ENCODE assay signal across 10 mouse cellular contexts in the genomic region with DNA sequence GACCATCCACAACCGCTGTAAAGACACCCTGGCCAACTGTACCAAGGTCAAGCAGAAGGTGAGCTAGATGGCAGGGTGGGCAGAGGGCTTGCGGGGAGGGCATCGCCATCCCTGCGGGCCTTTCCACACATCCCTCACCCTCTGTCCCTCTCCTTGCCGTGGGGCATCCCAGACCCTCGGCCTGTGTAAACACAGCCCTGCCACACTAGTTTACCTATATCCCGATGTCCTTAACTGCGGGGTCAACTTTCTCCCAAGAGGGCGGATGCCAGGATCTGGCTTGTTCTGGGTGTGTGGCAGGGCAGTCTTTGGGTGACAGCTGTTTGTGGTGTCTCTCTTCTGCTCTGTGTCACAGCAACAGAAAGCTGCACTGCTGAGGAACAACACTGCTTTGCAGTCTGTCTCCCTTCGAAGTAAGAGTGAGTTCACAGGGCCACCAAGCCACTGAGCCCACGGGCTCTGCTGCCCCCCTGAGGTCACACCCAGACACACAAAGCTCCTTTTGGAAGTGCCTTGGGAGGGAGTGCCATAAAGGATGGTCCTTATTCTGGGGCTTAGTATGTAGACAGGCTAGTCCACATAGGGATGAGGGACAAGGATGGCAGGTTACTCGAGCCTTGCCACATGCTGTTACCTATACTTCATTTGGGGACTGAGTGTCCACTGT. TPM values are rescaled to one million over a fixed set of nuclear protein-coding genes. Genes with fewer than 3 reads are reported as not detected.
DNase-seq lines count a peak whose midpoint lies in the region; ATAC-seq and TF ChIP-seq lines count a peak whose summit lies in the region.
"Had no signal": no experiment of that assay in that cellular context is flagged by ENCODE, and none has a peak within 500 bp of the region (broad histone marks: within the 10 kb centered on the region; RNA-seq: fewer than 3 reads in every experiment).

No protein-coding gene starts in this region.

- peak; percentile 75 for TF ChIP-seq CTCF in layer of hippocampus, adult 2 months (conservative IDR thresholded peaks at IDR 0.05)
- TF ChIP-seq CTCF in brain, embryonic 14.5 days (IDR thresholded peaks at IDR 0.05; ENCODE audit: borderline replicate concordance, extremely low read depth, insufficient read depth, insufficient read length), result peak; percentile 57

- no peaks in the 10 kb centered on the region for H3K9me3 ChIP-seq in midbrain, embryonic 14.5 days (ENCODE audit: control insufficient read depth, low read length)
- H3K9me3 ChIP-seq in intestine, embryonic 16.5 days (ENCODE audit: control insufficient read depth, low read length), result no peaks in the 10 kb centered on the region

- TF ChIP-seq POLR2A in brain, embryonic 14.5 days (IDR thresholded peaks at IDR 0.05; ENCODE audit: borderline replicate concordance, extremely low read depth, insufficient read depth, insufficient read length, poor library complexity, severe bottlenecking), result no peak

- no peaks in the 10 kb centered on the region for H3K27me3 ChIP-seq in midbrain, embryonic 14.5 days (ENCODE audit: control insufficient read depth, insufficient read depth, low read length)
- no peaks in the 10 kb centered on the region for H3K27me3 ChIP-seq in intestine, embryonic 16.5 days (replicated peaks; ENCODE audit: control insufficient read depth, insufficient read depth, low read length)

- no peak for ATAC-seq in midbrain, embryonic 14.5 days (ENCODE audit: low FRiP score, low TSS enrichment)
- no peak; the same call in 1 of the 2 replicates for ATAC-seq in intestine, embryonic 16.5 days

- DNase-seq in cerebellum, adult 18-20 months, result peak; percentile 40 to 56
- no peak for DNase-seq in cerebellum, adult 11-12 months
- DNase-seq in layer of hippocampus, adult 2 months (ENCODE audit: low spot score in 2 of 2), result no peak
- DNase-seq in layer of hippocampus, postnatal 10 days (ENCODE audit: low spot score in 2 of 2), result no peak
- DNase-seq in brain, embryonic 14.5 days (ENCODE audit: low read depth), result no peak
- peak; percentile 56 for DNase-seq in midbrain, embryonic 14.5 days
- no peak for DNase-seq in gastrocnemius, adult 8-10 months (ENCODE audit: low spot score in 2 of 2)

- peaks cover 82% of the 10 kb centered on the region for H3K36me3 ChIP-seq in midbrain, embryonic 14.5 days (ENCODE audit: control insufficient read depth, insufficient read depth, low read length)
- H3K36me3 ChIP-seq in intestine, embryonic 16.5 days (ENCODE audit: control insufficient read depth, insufficient read depth, low read length), result peaks cover 39% of the 10 kb centered on the region

- H3K27ac ChIP-seq in layer of hippocampus, adult 2 months, result peak overlapping the region; percentile 98
- H3K27ac ChIP-seq in midbrain, embryonic 14.5 days (replicated peaks; ENCODE audit: low read depth, low read length), result no peak overlapping the region
- no peak overlapping the region for H3K27ac ChIP-seq in intestine, embryonic 16.5 days (ENCODE audit: low read length)

- H3K4me3 ChIP-seq in layer of hippocampus, adult 2 months, result peak overlapping the region; percentile 73
- H3K4me3 ChIP-seq in midbrain, embryonic 14.5 days (replicated peaks; ENCODE audit: low read depth, low read length), result no peak overlapping the region
- H3K4me3 ChIP-seq in intestine, embryonic 16.5 days (ENCODE audit: low read length), result no peak overlapping the region

- 85% methylated on average over 12 of the region's 12 CpGs for WGBS in midbrain, embryonic 14.5 days
- WGBS in intestine, embryonic 16.5 days, result 63% methylated on average over 12 of the region's 12 CpGs

- no peak overlapping the region for H3K4me2 ChIP-seq in midbrain, embryonic 14.5 days (ENCODE audit: low read length)
- no peak overlapping the region for H3K4me2 ChIP-seq in intestine, embryonic 16.5 days (ENCODE audit: low read depth, low read length)

- H3K9ac ChIP-seq in midbrain, embryonic 14.5 days (replicated peaks; ENCODE audit: low read length), result no peak overlapping the region
- no peak overlapping the region for H3K9ac ChIP-seq in intestine, embryonic 16.5 days (ENCODE audit: low read depth, low read length)

- peaks cover under 1% of the 10 kb centered on the region; the same call in 1 of the 2 replicates for H3K4me1 ChIP-seq in midbrain, embryonic 14.5 days (ENCODE audit: control insufficient read depth, insufficient read depth, low read length)
- peaks cover 4% of the 10 kb centered on the region for H3K4me1 ChIP-seq in intestine, embryonic 16.5 days (ENCODE audit: control insufficient read depth, insufficient read depth, low read length)

RNA-seq across cellular contexts. Expression of gene Rxfp4, which starts 20.9 kb away (rescaled TPM):
- total RNA-seq in layer of hippocampus, adult 2 months (2021), result not detected
- not detected for total RNA-seq in layer of hippocampus, postnatal 10 days (2021)
- not detected in 2 replicates for polyA plus RNA-seq in brain, embryonic 14.5 days (2012; rRNA removed)
- not detected in 2 replicates for polyA plus RNA-seq in midbrain, embryonic 14.5 days (2014; fragmentation: Nextera tagmentation; extraction: Ambion mirVana)
- not detected in 2 replicates for polyA plus RNA-seq in intestine, embryonic 16.5 days (2015; fragmentation: Nextera tagmentation; extraction: Ambion mirVana)
- total RNA-seq in gastrocnemius, adult 8-10 months (2022), result not detected
- polyA plus RNA-seq: heart, embryonic 14.5 days; stomach, embryonic 14.5 days had no signal

RNA-seq across cellular contexts. Expression of gene Arhgef2, which starts 26.3 kb away (rescaled TPM):
- total RNA-seq in layer of hippocampus, adult 2 months (2021), result 100 to 1,000 TPM; 268 to 283 TPM
- 100 to 1,000 TPM; 212 to 255 TPM for total RNA-seq in layer of hippocampus, postnatal 10 days (2021)
- polyA plus RNA-seq in brain, embryonic 14.5 days (2012; rRNA removed), result 106 and 137 TPM in 2 replicates
- 122 and 134 TPM in 2 replicates for polyA plus RNA-seq in midbrain, embryonic 14.5 days (2014; fragmentation: Nextera tagmentation; extraction: Ambion mirVana)
- polyA plus RNA-seq in intestine, embryonic 16.5 days (2015; fragmentation: Nextera tagmentation; extraction: Ambion mirVana), result 41.5 and 43.7 TPM in 2 replicates
- total RNA-seq in gastrocnemius, adult 8-10 months (2022), result 10 to 100 TPM; 13.5 to 19.0 (median 16.6) TPM

RNA-seq across cellular contexts. Expression of gene Khdc4, which starts 53.5 kb away (rescaled TPM):
- total RNA-seq in layer of hippocampus, adult 2 months (2021), result 10 to 100 TPM; 55.1 to 55.5 TPM
- total RNA-seq in layer of hippocampus, postnatal 10 days (2021), result 10 to 100 TPM; 54.2 to 56.1 TPM
- polyA plus RNA-seq in brain, embryonic 14.5 days (2012; rRNA removed), result 115 and 169 TPM in 2 replicates
- polyA plus RNA-seq in midbrain, embryonic 14.5 days (2014; fragmentation: Nextera tagmentation; extraction: Ambion mirVana), result 68.2 and 91.0 TPM in 2 replicates
- polyA plus RNA-seq in intestine, embryonic 16.5 days (2015; fragmentation: Nextera tagmentation; extraction: Ambion mirVana), result 61.1 and 61.5 TPM in 2 replicates
- total RNA-seq in gastrocnemius, adult 8-10 months (2022), result 10 to 100 TPM; 15.5 to 19.1 (median 17.7) TPM

RNA-seq across cellular contexts. Expression of gene Ssr2, which starts 56.4 kb away (rescaled TPM):
- 10 to 100 TPM; 86.8 to 91.6 TPM for total RNA-seq in layer of hippocampus, adult 2 months (2021)
- total RNA-seq in layer of hippocampus, postnatal 10 days (2021), result 100 to 1,000 TPM; 123 to 129 TPM
- 170 and 185 TPM in 2 replicates for polyA plus RNA-seq in brain, embryonic 14.5 days (2012; rRNA removed)
- polyA plus RNA-seq in midbrain, embryonic 14.5 days (2014; fragmentation: Nextera tagmentation; extraction: Ambion mirVana), result 110 and 114 TPM in 2 replicates
- 371 and 377 TPM in 2 replicates for polyA plus RNA-seq in intestine, embryonic 16.5 days (2015; fragmentation: Nextera tagmentation; extraction: Ambion mirVana)
- 10 to 100 TPM; 41.5 to 44.9 (median 43.1) TPM for total RNA-seq in gastrocnemius, adult 8-10 months (2022)

Comparison
In these comparisons a context has a peak if more than half of its experiments do, and no peak if none do; other contexts are left out.
1. DNase-seq: peak in cerebellum, adult 18-20 months (2 of 2) and midbrain, embryonic 14.5 days (single experiment); none in cerebellum, adult 11-12 months (single experiment), layer of hippocampus, adult 2 months (0 of 2), layer of hippocampus, postnatal 10 days (0 of 2), brain, embryonic 14.5 days (single experiment) and gastrocnemius, adult 8-10 months (0 of 2).
2. RNA of gene Arhgef2, which starts 26.3 kb away (total RNA-seq): 268 to 283 TPM in layer of hippocampus, adult 2 months and 212 to 255 TPM in layer of hippocampus, postnatal 10 days; 13.5 to 19.0 TPM in gastrocnemius, adult 8-10 months; every median in the first group is over 10 times any median in the second.